Mouse (Mus musculus): ENCODE data around the gene Cc2d1a. TPM values are rescaled to one million over a fixed set of nuclear protein-coding genes. Genes with fewer than 3 reads are reported as not detected.

Cc2d1a gene
- polyA plus RNA-seq, 1 experiment from 2014 or later, result 5.4 TPM

DNA sequence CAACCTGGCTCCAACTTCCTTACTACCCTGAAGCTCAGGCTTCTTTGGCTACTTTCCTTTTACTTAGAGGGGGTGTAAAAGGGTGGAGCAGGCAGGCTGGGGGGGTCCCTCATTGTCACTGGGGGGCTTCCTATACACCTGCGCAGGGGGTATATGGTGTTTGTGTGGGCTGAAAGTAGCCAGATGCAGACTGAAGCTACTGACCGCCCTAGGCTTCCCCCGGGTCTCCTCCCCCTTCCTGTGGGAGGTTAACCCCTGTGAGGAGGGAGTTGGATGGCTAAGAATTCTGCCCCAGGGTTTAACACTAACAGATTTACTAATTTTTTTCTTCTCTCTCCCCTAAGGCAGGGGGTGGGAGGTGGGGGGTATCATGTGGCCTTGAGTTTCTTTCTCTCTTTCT is 28.8 kb upstream of the Cc2d1a start:
- Histone ChIP-seq H3K4me2 (no peak overlapping the region), H3K27me3 (0 out of 2 replicates have a peak, but pooled peaks cover 6% of the 10 kb centered on the region), H3K9me3 (replicated peaks) (no peaks in the 10 kb centered on the region), H3K4me1 (replicated peaks) (peaks cover 27% of the 10 kb centered on the region), H3K36me3 (no peaks in the 10 kb centered on the region), H3K9ac (no peak overlapping the region), H3K27ac (no peak overlapping the region), H3K4me3 (replicated peaks) (no peak overlapping the region)
- ATAC-seq (ENCODE audit: low read depth) (no peak), DNase-seq (no peak)
- 5% methylated on average over 3 of the region's 3 CpGs for WGBS (ENCODE audit: insufficient replicate concordance)

DNA sequence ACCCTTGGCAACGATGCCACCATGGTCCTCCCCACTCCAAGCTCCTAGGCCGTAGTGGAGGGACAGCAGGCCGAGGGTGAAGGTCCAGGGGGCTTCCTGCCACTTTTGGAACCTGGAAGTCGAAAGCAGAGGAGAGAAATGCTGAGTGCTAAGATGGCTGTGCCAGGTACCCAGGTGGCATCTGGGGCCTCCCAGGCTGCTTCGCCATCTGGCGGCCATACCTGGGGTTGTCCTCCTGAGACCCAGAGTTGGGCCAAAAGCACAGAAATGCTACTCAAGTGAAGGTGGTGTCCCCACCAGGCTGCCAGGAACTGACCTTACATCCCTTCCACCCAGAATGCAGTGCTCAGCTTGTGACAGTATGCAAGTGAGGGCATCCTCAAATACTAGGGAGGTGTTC is 26.1 kb upstream of the Cc2d1a start:
- Histone ChIP-seq H3K27me3 (no peaks in the 10 kb centered on the region), H3K36me3 (no peaks in the 10 kb centered on the region), H3K4me2 (no peak overlapping the region), H3K9ac (no peak overlapping the region), H3K4me3 (replicated peaks) (no peak overlapping the region), H3K9me3 (replicated peaks) (no peaks in the 10 kb centered on the region), H3K27ac (no peak overlapping the region), H3K4me1 (replicated peaks) (peaks cover 11% of the 10 kb centered on the region)
- 70% methylated on average over 6 of the region's 6 CpGs for WGBS (ENCODE audit: insufficient replicate concordance)
- no peak for DNase-seq
- ATAC-seq (ENCODE audit: low read depth), result no peak

DNA sequence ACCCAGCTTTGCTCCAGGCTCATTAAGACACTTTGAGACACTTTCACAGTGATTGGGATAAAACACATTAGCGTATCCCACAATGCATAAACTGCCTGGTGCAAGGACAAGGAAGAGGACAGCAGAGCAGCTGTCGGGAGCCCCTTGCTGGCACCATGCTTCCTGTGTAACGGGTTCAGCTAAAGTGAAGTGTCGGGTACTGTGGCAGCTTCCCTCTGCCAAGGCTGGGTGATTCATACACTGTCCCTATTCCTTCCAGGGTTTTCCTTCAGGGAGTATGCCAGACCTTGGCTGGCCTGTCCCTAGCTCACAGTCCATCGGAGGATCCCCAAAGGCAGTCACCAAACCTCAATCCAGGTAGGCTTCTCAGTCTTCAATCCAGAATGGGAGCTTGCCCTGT is 22.4 kb upstream of the Cc2d1a start:
- Histone ChIP-seq H3K4me2 (no peak overlapping the region), H3K36me3 (no peaks in the 10 kb centered on the region), H3K4me1 (replicated peaks) (peaks cover 9% of the 10 kb centered on the region; the same call in 1 of the 2 replicates), H3K4me3 (replicated peaks) (no peak overlapping the region), H3K9me3 (replicated peaks) (no peaks in the 10 kb centered on the region), H3K9ac (no peak overlapping the region), H3K27ac (no peak overlapping the region), H3K27me3 (0 out of 2 replicates have a peak, but pooled peaks cover 3% of the 10 kb centered on the region)
- 67% methylated on average over 5 of the region's 5 CpGs for WGBS (ENCODE audit: insufficient replicate concordance)
- DNase-seq, result no peak
- no peak for ATAC-seq (ENCODE audit: low read depth)

DNA sequence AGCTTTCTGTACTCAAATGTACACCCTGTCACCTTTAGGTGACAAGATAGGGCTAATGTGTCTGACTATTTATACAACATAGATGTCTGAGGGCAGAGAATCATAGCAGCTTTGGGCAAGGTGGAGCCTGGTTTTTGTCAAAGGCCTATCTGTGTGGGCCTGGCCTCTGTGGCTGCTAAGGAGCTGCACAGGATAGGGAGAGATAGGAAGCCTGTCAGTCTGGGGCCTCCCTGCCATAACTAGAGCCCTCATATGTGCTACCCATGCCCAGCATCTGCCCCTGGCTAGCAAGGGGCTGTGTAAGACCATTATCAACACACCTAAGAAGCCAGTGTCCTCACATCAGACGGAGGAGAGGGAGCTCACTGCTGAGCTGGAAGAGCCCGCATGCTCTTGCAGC is 20.0 kb upstream of the Cc2d1a start:
- Histone ChIP-seq H3K9ac (no peak overlapping the region), H3K27me3 (0 out of 2 replicates have a peak, but pooled peaks cover 3% of the 10 kb centered on the region), H3K4me2 (no peak overlapping the region), H3K4me3 (replicated peaks) (no peak overlapping the region), H3K36me3 (no peaks in the 10 kb centered on the region), H3K9me3 (replicated peaks) (no peaks in the 10 kb centered on the region), H3K27ac (no peak overlapping the region), H3K4me1 (replicated peaks) (peaks cover 9% of the 10 kb centered on the region; the same call in 1 of the 2 replicates)
- WGBS (ENCODE audit: insufficient replicate concordance), result 48% methylated on average over 2 of the region's 2 CpGs
- DNase-seq (no peak), ATAC-seq (ENCODE audit: low read depth) (peak; percentile 69)

DNA sequence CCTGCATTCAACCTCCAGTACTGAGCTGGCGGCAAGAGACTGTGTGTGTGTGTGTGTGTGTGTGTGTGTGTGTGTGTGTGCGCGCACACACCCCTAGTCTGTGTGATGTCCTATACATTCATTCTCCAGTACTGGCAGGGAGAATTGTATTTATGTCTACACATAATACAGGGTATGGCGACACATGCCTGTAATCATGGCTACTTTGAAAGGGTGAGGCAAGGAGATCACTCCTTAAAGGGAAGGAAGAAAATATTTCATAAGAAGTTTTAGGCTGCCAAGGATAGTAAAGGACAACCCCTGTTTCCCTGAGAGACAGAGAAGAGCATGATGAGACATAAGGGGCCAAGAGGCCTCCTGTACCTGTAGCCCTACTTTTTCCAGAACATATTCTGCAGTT is 9.9 kb upstream of the Cc2d1a start:
- Histone ChIP-seq H3K4me2 (no peak overlapping the region), H3K27ac (no peak overlapping the region), H3K27me3 (no peaks in the 10 kb centered on the region), H3K36me3 (no peaks in the 10 kb centered on the region), H3K4me1 (replicated peaks) (no peaks in the 10 kb centered on the region), H3K4me3 (replicated peaks) (no peak overlapping the region), H3K9me3 (replicated peaks) (no peaks in the 10 kb centered on the region), H3K9ac (no peak overlapping the region)
- 77% methylated on average over 4 of the region's 4 CpGs for WGBS (ENCODE audit: insufficient replicate concordance)
- DNase-seq, result no peak
- ATAC-seq (ENCODE audit: low read depth), result no peak

DNA sequence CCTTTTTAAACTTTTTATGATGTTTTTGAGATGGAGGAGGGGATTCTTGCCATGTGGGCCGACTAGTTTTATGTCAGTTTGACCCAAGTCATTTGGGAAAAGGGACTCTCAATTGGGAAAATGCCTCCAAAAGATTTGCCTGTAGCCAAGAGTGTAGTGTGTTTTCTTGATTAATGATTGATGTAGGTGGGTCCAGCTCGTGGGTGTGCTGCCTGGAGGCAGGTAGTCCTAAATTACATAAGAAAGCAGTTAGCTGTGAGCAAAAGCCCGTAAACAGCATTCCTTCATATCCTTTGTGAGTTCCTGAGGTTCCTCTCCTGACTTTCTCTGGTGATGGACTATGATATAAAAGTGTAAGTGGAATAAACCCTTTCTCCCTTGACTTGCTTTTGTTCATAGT is 1.4 kb upstream of the Cc2d1a start:
- H3K27ac ChIP-seq, result no peak overlapping the region
- no peak for DNase-seq
- peaks cover 1% of the 10 kb centered on the region for H3K36me3 ChIP-seq
- no peaks in the 10 kb centered on the region for H3K9me3 ChIP-seq (replicated peaks)
- H3K4me1 ChIP-seq (replicated peaks), result peaks cover 33% of the 10 kb centered on the region
- 59% methylated on average over 3 of the region's 3 CpGs for WGBS (ENCODE audit: insufficient replicate concordance)
- H3K9ac ChIP-seq, result no peak overlapping the region
- no peak for ATAC-seq (ENCODE audit: low read depth)
- H3K27me3 ChIP-seq, result no peaks in the 10 kb centered on the region
- H3K4me2 ChIP-seq, result no peak overlapping the region
- no peak overlapping the region for H3K4me3 ChIP-seq (replicated peaks)

DNA sequence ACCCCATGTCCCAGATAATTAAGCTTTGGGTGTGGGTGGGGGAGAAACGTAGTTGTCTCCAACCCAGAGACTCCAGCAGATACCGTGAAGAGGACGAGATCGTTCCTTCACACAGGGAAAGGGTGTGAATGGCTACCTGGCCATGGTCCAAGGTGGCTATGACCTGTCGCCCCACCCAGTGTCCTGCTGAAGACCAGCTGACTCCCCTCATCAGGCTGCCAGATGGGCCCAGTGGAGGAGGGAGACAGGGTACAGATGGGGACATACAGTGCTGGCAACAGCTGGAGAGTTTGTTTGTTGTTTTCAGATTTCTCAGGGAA is 755 bp upstream of the Cc2d1a start:
- Histone ChIP-seq H3K27ac (no peak overlapping the region), H3K9me3 (replicated peaks) (no peaks in the 10 kb centered on the region), H3K27me3 (no peaks in the 10 kb centered on the region), H3K4me3 (replicated peaks) (0 out of 2 replicates have a peak overlapping the region, but pooled peaks have one; percentile 73), H3K36me3 (peaks cover 8% of the 10 kb centered on the region), H3K9ac (no peak overlapping the region), H3K4me2 (peak overlapping the region; percentile 89), H3K4me1 (replicated peaks) (peaks cover 33% of the 10 kb centered on the region)
- no peak for DNase-seq
- ATAC-seq (ENCODE audit: low read depth), result no peak
- WGBS (ENCODE audit: insufficient replicate concordance), result 79% methylated on average over 5 of the region's 5 CpGs

DNA sequence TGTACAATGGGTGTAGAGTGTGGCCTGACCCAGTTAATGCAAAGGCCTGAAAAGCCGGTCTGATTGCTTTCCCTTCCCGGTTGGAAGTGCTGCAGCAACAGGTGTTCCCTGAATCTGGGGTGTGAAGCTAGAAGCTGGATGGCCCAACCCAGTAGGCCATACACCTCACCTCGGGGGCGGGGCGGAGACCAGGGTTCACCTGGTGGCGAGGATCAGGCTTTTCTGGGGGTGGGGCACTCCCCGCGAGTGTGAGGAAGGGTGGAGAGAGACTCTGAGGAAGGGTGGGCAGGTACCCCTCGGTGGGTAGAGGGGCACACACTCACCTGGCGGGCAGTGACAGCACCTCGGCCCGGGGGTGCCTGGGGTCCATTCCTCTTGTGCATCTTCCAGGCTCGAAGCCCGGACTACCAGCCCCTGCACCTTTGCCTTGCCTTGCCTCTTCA is 391 bp downstream of the Cc2d1a start:
- Histone ChIP-seq H3K4me3 (replicated peaks) (peak overlapping the region; percentile 73), H3K27me3 (no peaks in the 10 kb centered on the region), H3K9ac (peak overlapping the region; percentile 79), H3K36me3 (peaks cover 19% of the 10 kb centered on the region), H3K27ac (peak overlapping the region; percentile 19; the same call in 1 of the 2 replicates), H3K4me1 (replicated peaks) (peaks cover 33% of the 10 kb centered on the region), H3K4me2 (peak overlapping the region; percentile 89), H3K9me3 (replicated peaks) (no peaks in the 10 kb centered on the region)
- peak; percentile 44 for ATAC-seq (ENCODE audit: low read depth)
- WGBS (ENCODE audit: insufficient replicate concordance), result 6% methylated on average over 14 of the region's 14 CpGs
- no peak for DNase-seq

DNA sequence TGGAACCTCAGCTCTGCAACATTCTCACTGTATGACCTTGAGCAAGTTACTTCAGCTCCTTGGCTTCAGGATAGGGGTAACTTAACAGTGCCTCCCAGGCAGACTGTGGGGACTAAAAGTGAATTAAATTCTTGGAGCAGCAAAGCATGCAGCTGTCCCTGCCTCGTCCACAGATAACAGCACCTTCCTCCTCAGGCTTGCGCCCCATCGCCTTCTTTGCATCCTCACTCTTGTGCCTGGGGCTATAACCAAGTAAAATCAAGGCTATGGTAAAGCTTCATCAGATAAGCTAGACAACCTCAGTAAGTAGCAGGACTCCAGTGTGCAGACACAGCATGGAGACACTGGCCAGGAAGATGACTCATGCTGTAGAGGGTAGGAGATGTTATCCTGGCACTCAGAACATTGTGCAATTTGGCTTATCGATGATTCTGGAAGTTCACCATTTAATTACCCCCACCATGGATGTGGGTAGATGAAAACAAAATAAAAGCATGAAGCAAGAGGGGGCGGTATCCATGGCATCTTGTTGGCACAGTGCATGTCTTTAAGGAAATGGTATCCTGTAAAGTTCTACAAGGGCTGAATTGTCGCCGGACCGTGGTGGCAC is 3.0 kb downstream of the Cc2d1a start:
- H3K4me3 ChIP-seq (replicated peaks), result no peak overlapping the region
- WGBS (ENCODE audit: insufficient replicate concordance), result 76% methylated on average over 8 of the region's 8 CpGs
- H3K4me2 ChIP-seq, result no peak overlapping the region
- H3K36me3 ChIP-seq, result peaks cover 43% of the 10 kb centered on the region
- ATAC-seq (ENCODE audit: low read depth) (no peak), DNase-seq (no peak)
- H3K27ac ChIP-seq, result no peak overlapping the region
- peaks cover 33% of the 10 kb centered on the region for H3K4me1 ChIP-seq (replicated peaks)
- no peak overlapping the region for H3K9ac ChIP-seq
- no peaks in the 10 kb centered on the region for H3K9me3 ChIP-seq (replicated peaks)
- no peaks in the 10 kb centered on the region for H3K27me3 ChIP-seq

DNA sequence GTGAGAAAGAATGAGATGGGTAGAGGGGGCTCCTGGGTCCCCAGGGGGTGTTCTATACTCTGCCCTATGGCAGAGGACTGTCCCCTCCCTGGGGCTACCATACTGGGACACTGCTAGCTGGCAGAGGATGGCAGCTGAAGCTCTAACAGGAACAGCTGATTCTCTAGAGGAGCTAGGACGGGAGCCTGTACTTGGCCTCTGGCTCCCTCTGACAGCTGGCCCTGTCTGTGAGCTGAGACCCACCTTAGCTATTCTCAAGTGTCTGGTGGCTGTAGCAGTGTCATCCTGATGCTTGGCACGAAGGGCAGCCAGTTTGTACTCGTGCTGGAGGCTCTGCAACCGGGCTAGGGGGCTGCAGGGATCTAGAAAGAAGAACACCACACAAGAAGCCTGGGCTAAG is 6.9 kb downstream of the Cc2d1a start:
- DNase-seq (no peak), ATAC-seq (ENCODE audit: low read depth) (no peak)
- H3K9ac ChIP-seq, result no peak overlapping the region
- no peak overlapping the region for H3K4me2 ChIP-seq
- 71% methylated on average over 4 of the region's 4 CpGs for WGBS (ENCODE audit: insufficient replicate concordance)
- no peak overlapping the region for H3K4me3 ChIP-seq (replicated peaks)
- H3K27ac ChIP-seq, result no peak overlapping the region
- peaks cover 80% of the 10 kb centered on the region for H3K36me3 ChIP-seq
- no peaks in the 10 kb centered on the region for H3K27me3 ChIP-seq
- H3K9me3 ChIP-seq (replicated peaks), result no peaks in the 10 kb centered on the region
- peaks cover 4% of the 10 kb centered on the region; the same call in 1 of the 2 replicates for H3K4me1 ChIP-seq (replicated peaks)

DNA sequence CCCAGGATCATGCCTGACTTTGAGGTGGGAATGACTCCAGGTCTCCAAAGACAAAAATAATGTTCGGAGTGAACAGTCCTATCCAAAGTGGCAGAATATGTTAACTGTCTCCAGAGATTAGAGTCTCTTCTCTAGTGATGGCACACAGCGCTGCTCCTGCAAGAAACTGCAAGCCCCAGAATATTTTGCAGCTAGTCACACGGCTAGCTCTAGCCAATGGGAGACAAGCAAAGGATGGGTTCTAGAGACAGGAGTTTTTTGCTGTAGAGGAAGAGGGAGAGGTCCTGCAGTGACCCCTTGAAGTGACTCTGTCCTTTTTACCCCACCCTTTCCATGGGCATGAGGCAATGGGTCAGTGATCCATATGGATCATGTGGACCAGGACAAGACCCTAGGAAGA is 9.9 kb downstream of the Cc2d1a start:
- no peak overlapping the region for H3K9ac ChIP-seq
- no peaks in the 10 kb centered on the region for H3K27me3 ChIP-seq
- DNase-seq (no peak), ATAC-seq (ENCODE audit: low read depth) (no peak)
- no peaks in the 10 kb centered on the region for H3K9me3 ChIP-seq (replicated peaks)
- no peak overlapping the region for H3K4me2 ChIP-seq
- H3K27ac ChIP-seq, result no peak overlapping the region
- WGBS (ENCODE audit: insufficient replicate concordance), result 80% methylated on average over 3 of the region's 3 CpGs
- H3K4me1 ChIP-seq (replicated peaks), result no peaks in the 10 kb centered on the region
- peaks cover 93% of the 10 kb centered on the region for H3K36me3 ChIP-seq
- H3K4me3 ChIP-seq (replicated peaks), result no peak overlapping the region

DNA sequence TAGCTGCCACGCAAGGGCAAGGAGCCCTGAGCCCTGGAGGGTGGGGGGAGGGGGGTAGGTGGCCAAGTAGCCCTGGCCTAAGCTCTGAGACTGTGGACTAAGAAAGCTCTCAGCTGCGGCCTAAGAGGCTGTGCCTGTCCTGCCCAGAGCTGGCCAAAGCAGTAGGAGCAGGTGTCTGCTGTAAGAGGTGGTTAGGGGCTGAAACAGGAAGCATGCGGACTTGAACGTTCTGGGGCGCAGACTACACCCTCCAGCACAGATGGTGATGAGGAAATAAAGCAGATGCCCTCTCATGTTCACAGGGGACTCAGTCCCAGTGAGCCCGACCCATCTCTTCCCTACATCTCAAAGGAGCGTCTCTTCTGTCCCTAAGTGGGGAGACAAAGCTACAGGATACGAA is 15.5 kb downstream of the Cc2d1a start:
- Histone ChIP-seq H3K9me3 (replicated peaks) (no peaks in the 10 kb centered on the region), H3K27me3 (no peaks in the 10 kb centered on the region), H3K4me1 (replicated peaks) (0 out of 2 replicates have a peak, but pooled peaks cover 7% of the 10 kb centered on the region), H3K4me2 (no peak overlapping the region), H3K36me3 (peaks cover 48% of the 10 kb centered on the region), H3K27ac (no peak overlapping the region), H3K9ac (no peak overlapping the region), H3K4me3 (replicated peaks) (no peak overlapping the region)
- WGBS (ENCODE audit: insufficient replicate concordance), result 70% methylated on average over 8 of the region's 8 CpGs
- DNase-seq, result no peak
- ATAC-seq (ENCODE audit: low read depth), result no peak

Measured in liver, embryonic 13.5 days (tissue).